Mouse (Mus musculus): ENCODE results near the gene Gng2. TPM values are rescaled to one million over a fixed set of nuclear protein-coding genes. Genes with fewer than 3 reads are reported as not detected.

The Gng2 gene
- polyA plus RNA-seq, 1 experiment = 0.48 TPM

DNA sequence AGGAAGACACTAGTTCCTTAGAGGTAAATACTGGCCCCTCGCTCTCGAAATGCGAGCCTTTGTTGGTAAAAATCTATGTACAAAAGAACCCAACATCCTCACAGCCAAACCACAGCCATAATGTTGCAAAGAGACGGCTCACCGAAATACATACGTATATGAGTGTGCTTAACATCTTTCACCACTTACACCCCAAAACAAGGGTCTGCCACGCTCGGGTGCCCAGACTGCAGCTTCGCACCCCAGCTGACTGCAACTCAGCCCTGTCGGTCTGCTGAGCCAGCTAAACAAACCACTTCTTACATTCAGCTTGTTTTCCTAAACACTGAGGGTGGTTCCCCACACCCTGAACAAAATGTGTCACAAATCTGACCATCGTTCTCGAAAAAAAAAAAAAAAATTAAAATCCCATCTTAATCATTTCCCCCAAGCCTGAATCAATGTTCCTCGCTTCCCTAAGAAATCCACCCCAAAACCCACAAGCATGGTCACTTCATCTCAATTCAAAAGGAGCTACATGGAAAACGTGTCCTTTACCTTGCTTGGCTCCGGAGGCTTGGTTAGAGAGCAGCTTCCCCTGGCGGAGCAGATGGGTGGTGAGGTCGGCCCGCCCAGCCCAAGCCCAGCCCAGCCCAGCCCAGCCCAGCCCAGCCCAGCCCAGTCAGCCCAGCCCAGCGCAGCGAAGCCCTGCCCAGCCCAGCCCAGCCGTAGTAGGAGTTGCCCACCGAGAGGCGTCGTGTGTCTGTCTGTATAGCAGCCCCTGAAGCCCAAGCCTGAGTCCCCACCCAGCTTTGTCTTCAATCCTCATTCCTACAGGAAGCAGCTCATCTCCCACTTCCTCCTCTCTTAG lies 781 bp downstream of the Gng2 start:
- H3K4me3 ChIP-seq (ENCODE audit: control insufficient read depth, low read depth, low read length) = peak overlapping the region; percentile 53
- no peaks in the 10 kb centered on the region; the same call in 1 of the 2 replicates for H3K4me1 ChIP-seq (ENCODE audit: control insufficient read depth, insufficient read depth, low read length)
- H3K36me3 ChIP-seq (ENCODE audit: control insufficient read depth, insufficient read depth, low read length) = no peaks in the 10 kb centered on the region
- TF ChIP-seq CTCF (IDR thresholded peaks at IDR 0.05; ENCODE audit: control insufficient read depth, insufficient read depth, insufficient replicate concordance, low read depth, low read length) = no peak
- TF ChIP-seq POLR2A (IDR thresholded peaks at IDR 0.05; ENCODE audit: control insufficient read depth, low read depth, low read length) = no peak
- no peaks in the 10 kb centered on the region; the same call in 1 of the 2 replicates for H3K27me3 ChIP-seq (ENCODE audit: control insufficient read depth, insufficient read depth, low read length)
- H3K27ac ChIP-seq (ENCODE audit: control insufficient read depth, insufficient read depth, low read depth, low read length) = peak overlapping the region; percentile 28

DNA sequence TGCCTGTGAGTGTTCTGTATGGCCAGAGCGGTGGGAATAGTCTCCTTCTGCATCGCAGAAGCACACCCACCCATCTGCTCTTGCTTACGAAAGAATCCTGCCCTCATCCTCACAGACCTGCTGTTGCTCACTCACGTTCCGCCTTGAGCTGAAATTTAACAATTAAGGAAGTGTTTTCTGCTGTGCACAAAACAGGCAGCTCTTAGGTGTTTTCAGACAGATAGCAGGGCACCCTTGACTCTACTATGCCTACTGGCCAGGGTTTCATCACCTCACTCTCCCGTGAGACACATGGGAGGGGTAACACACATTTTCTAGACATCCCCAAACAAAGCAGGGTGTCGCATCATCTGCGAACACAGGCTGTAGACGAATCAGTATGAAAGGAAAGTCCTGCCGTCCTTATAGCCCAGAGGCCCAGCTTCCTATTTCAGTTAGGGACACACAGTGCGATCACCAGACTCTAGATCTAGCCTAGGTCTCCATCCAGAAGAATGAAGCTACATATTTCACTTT lies 2.4 kb downstream of the Gng2 start:
- H3K36me3 ChIP-seq (ENCODE audit: control insufficient read depth, insufficient read depth, low read length) = no peaks in the 10 kb centered on the region
- no peak overlapping the region for H3K4me3 ChIP-seq (ENCODE audit: control insufficient read depth, low read depth, low read length)
- no peak overlapping the region for H3K27ac ChIP-seq (ENCODE audit: control insufficient read depth, insufficient read depth, low read depth, low read length)
- peaks cover 5% of the 10 kb centered on the region for H3K4me1 ChIP-seq (ENCODE audit: control insufficient read depth, insufficient read depth, low read length)
- H3K27me3 ChIP-seq (ENCODE audit: control insufficient read depth, insufficient read depth, low read length) = no peaks in the 10 kb centered on the region; the same call in 1 of the 2 replicates
- TF ChIP-seq POLR2A (IDR thresholded peaks at IDR 0.05; ENCODE audit: control insufficient read depth, low read depth, low read length) (no peak), CTCF (IDR thresholded peaks at IDR 0.05; ENCODE audit: control insufficient read depth, insufficient read depth, insufficient replicate concordance, low read depth, low read length) (no peak)

DNA sequence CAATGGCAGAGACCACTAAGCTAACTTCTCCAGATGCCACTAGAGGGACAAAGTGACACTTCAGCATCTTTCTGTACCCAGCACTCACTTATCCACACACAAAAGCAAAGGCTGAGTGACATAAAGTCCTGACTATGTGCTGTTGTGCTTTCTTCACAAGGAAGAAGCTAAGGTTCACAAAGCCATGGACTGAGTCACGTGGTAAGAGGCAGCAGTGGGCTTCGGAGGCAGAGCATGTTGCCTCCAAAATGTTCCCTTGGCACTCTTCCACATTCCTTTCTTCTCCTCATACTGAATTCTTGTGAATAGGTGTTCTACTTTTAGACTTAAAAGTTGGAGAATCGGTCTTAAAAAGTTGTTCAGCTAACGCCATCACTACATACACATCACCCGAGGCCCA lies 3.0 kb downstream of the Gng2 start:
- Histone ChIP-seq H3K36me3 (ENCODE audit: control insufficient read depth, insufficient read depth, low read length) (no peaks in the 10 kb centered on the region), H3K4me1 (ENCODE audit: control insufficient read depth, insufficient read depth, low read length) (peaks cover 5% of the 10 kb centered on the region), H3K27ac (ENCODE audit: control insufficient read depth, insufficient read depth, low read depth, low read length) (no peak overlapping the region), H3K27me3 (ENCODE audit: control insufficient read depth, insufficient read depth, low read length) (no peaks in the 10 kb centered on the region; the same call in 1 of the 2 replicates), H3K4me3 (ENCODE audit: control insufficient read depth, low read depth, low read length) (no peak overlapping the region)
- TF ChIP-seq CTCF (IDR thresholded peaks at IDR 0.05; ENCODE audit: control insufficient read depth, insufficient read depth, insufficient replicate concordance, low read depth, low read length) = no peak

DNA sequence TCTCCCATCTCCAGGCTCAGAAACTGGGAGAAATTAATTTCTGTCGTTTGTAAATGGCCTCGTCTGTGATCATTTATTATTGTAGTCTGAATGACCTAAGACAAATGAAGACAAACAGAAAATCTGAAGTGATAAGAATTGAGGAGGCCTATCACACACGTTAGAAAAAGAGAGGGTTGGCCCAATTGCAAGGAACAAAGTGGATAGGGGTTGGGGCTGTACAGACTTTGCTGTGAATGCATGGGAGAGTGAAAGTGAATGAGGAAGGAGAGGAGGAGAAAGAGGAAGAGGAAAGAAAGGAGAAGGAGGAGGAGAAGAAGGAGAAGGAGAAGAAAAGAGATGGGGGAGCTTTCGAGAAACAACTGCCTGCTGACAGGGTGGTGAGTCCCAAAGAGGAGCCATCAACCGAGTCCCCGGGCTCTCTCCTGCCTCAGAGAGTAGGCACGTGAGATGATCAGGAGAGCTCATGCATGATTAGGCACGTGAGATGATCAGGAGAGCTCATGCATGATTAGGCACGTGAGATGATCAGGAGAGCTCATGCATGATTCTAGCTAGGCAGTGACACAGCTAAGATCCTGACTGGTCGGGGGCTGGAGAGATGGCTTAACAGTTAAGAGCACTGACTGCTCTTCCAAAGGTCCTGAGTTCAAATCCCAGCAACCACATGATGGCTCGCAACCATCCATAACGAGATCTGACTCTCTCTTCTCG lies 5.0 kb downstream of the Gng2 start:
- no peaks in the 10 kb centered on the region for H3K36me3 ChIP-seq (ENCODE audit: control insufficient read depth, insufficient read depth, low read length)
- H3K4me3 ChIP-seq (ENCODE audit: control insufficient read depth, low read depth, low read length) = no peak overlapping the region
- TF ChIP-seq POLR2A (IDR thresholded peaks at IDR 0.05; ENCODE audit: control insufficient read depth, low read depth, low read length) (no peak), CTCF (IDR thresholded peaks at IDR 0.05; ENCODE audit: control insufficient read depth, insufficient read depth, insufficient replicate concordance, low read depth, low read length) (no peak)
- H3K27ac ChIP-seq (ENCODE audit: control insufficient read depth, insufficient read depth, low read depth, low read length) = no peak overlapping the region
- peaks cover 5% of the 10 kb centered on the region for H3K4me1 ChIP-seq (ENCODE audit: control insufficient read depth, insufficient read depth, low read length)
- no peaks in the 10 kb centered on the region; the same call in 1 of the 2 replicates for H3K27me3 ChIP-seq (ENCODE audit: control insufficient read depth, insufficient read depth, low read length)

DNA sequence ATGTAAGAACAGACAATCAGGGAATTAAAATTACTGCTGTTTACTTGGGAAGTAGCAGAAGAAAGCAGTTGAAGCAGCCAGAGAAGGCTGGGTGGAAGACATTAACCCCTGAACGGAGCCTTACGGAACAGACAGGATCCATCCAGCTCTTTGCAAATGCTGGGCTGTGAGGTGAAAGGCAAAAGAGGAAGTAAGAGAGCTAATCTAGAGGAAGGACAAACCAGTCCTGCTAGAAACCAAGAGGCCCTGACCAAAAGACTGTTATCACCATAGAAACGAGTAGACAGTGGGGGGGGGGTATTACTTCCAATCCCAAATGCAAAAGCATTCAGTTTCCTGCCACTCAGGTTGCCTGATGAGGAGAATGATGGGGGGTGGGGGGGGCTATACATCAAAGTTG lies 6.6 kb downstream of the Gng2 start:
- H3K4me3 ChIP-seq (ENCODE audit: control insufficient read depth, low read depth, low read length) = no peak overlapping the region
- TF ChIP-seq CTCF (IDR thresholded peaks at IDR 0.05; ENCODE audit: control insufficient read depth, insufficient read depth, insufficient replicate concordance, low read depth, low read length) = no peak
- no peak for TF ChIP-seq POLR2A (IDR thresholded peaks at IDR 0.05; ENCODE audit: control insufficient read depth, low read depth, low read length)
- H3K27ac ChIP-seq (ENCODE audit: control insufficient read depth, insufficient read depth, low read depth, low read length) = no peak overlapping the region
- H3K4me1 ChIP-seq (ENCODE audit: control insufficient read depth, insufficient read depth, low read length) = peaks cover 5% of the 10 kb centered on the region; the same call in 1 of the 2 replicates
- H3K27me3 ChIP-seq (ENCODE audit: control insufficient read depth, insufficient read depth, low read length) = no peaks in the 10 kb centered on the region
- no peaks in the 10 kb centered on the region for H3K36me3 ChIP-seq (ENCODE audit: control insufficient read depth, insufficient read depth, low read length)

DNA sequence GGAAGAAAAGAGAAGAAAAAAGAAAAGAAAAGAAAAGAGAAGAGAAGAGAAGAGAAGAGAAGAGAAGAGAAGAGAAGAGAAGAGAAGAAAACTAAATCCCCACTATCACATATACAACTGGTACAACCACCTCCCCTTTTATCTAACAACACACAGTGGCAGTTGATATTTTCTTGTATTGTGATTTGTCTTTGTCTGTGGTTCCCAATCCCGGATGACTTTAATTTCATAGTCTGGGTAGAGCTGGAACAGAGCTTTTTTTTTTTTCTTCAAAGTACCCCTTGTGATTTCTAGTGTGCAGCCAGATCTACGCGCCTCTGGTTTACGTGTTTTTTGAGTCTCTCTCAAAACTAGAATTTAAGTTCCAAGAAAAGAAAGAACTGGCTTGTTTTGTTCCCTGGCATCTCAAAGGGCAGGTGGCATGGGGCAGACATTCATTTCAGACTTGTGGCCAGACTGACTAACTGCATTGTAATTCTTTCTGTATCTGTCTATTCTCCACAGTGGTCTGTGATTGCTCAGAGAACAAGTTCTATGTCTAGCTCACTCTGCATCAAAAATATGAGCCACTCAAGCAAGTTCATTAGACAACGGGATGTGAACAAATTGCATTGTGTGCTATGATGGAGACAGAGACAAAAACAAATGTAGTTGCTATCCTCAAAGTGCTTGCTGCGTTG lies 7.2 kb downstream of the Gng2 start:
- Histone ChIP-seq H3K4me1 (ENCODE audit: control insufficient read depth, insufficient read depth, low read length) (peaks cover 5% of the 10 kb centered on the region; the same call in 1 of the 2 replicates), H3K27ac (ENCODE audit: control insufficient read depth, insufficient read depth, low read depth, low read length) (no peak overlapping the region), H3K36me3 (ENCODE audit: control insufficient read depth, insufficient read depth, low read length) (no peaks in the 10 kb centered on the region), H3K4me3 (ENCODE audit: control insufficient read depth, low read depth, low read length) (no peak overlapping the region), H3K27me3 (ENCODE audit: control insufficient read depth, insufficient read depth, low read length) (no peaks in the 10 kb centered on the region)
- no peak for TF ChIP-seq POLR2A (IDR thresholded peaks at IDR 0.05; ENCODE audit: control insufficient read depth, low read depth, low read length)
- no peak for TF ChIP-seq CTCF (IDR thresholded peaks at IDR 0.05; ENCODE audit: control insufficient read depth, insufficient read depth, insufficient replicate concordance, low read depth, low read length)
